Mouse (Mus musculus) cerebellum, adult 11 months (tissue): ENCODE measurements around the gene Sec61a1.

Experiments used
- DNase-seq: peaks from one replicate; pipeline ENCODE4 v3.0.0; 2022

Sec61a1 gene

GRCm38 (mm10) chr6:88515971-88516370 lies 2.7 kb downstream of the Sec61a1 start:
- no peak for DNase-seq

GRCm38 (mm10) chr6:88514546-88514945 lies 4.2 kb downstream of the Sec61a1 start:
- no peak for DNase-seq

GRCm38 (mm10) chr6:88513984-88514383 lies 4.7 kb downstream of the Sec61a1 start:
- DNase-seq = no peak

- DNase-seq = no peak
Observed at GRCm38 (mm10) chr6:88503044-88503443, 15.7 kb downstream of the Sec61a1 start.

- DNase-seq = no peak
Observed at GRCm38 (mm10) chr6:88502030-88502970, 16.4 kb downstream of the Sec61a1 start.

- no peak for DNase-seq
Observed at GRCm38 (mm10) chr6:88500405-88500767, 18.3 kb downstream of the Sec61a1 start.

- DNase-seq = peak; percentile 74
Observed at GRCm38 (mm10) chr6:88499481-88500404, 19.0 kb downstream of the Sec61a1 start.

GRCm38 (mm10) chr6:88493712-88494111 lies 25.0 kb downstream of the Sec61a1 start:
- DNase-seq = no peak

- peak; percentile 94 for DNase-seq
Observed at GRCm38 (mm10) chr6:88490629-88491354, 27.9 kb downstream of the Sec61a1 start.

GRCm38 (mm10) chr6:88489834-88490233 lies 28.9 kb downstream of the Sec61a1 start:
- no peak for DNase-seq

- DNase-seq = no peak
Observed at GRCm38 (mm10) chr6:88489026-88489425, 29.7 kb downstream of the Sec61a1 start.

GRCm38 (mm10) chr6:88486893-88487292 lies 31.8 kb downstream of the Sec61a1 start:
- peak; percentile 63 for DNase-seq

- DNase-seq = no peak
Observed at GRCm38 (mm10) chr6:88485378-88485777, 33.3 kb downstream of the Sec61a1 start.

GRCm38 (mm10) chr6:88483913-88484312 lies 34.8 kb downstream of the Sec61a1 start:
- DNase-seq = no peak

GRCm38 (mm10) chr6:88483111-88483510 lies 35.6 kb downstream of the Sec61a1 start:
- DNase-seq = peak; percentile 73

- no peak for DNase-seq
Observed at GRCm38 (mm10) chr6:88480421-88480820, 38.3 kb downstream of the Sec61a1 start.

GRCm38 (mm10) chr6:88469878-88470277 lies 48.8 kb downstream of the Sec61a1 start:
- DNase-seq = no peak

GRCm38 (mm10) chr6:88465181-88465920 lies 53.4 kb downstream of the Sec61a1 start, which contains the start of gene Ruvbl1:
TSS of gene Ruvbl1 (plus strand) at chr6:88465409.
- peak; percentile 89 for DNase-seq

GRCm38 (mm10) chr6:88454545-88454944 lies 64.2 kb downstream of the Sec61a1 start:
- DNase-seq = no peak
